Mouse (Mus musculus) urinary bladder, postnatal 10 days (tissue): ENCODE data around the gene Grip1.

Source experiments
- DNase-seq: peaks from one replicate; pipeline ENCODE4 v3.0.0; 2022; ENCODE audit warnings: low spot score

Grip1 gene

DNA sequence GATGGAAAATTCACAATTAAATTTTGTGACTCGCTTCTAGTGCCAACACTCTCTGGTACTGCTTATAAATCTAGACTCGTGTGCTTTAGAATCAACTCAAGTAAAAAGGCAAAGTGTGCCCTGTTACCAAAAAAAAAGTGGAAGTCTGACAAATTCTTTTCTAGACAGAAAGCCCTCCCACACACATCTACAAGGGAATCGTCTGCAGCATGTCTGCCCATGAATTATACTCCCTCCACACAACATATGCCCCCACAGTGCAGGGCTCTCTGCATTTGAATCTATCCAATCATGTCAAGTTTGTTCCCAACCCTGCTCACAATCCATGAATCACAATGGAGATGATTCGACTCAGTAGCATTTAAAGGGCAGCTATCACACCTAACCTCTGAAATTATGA, 380.5 kb downstream of the Grip1 start:
- DNase-seq, result no peak

DNA sequence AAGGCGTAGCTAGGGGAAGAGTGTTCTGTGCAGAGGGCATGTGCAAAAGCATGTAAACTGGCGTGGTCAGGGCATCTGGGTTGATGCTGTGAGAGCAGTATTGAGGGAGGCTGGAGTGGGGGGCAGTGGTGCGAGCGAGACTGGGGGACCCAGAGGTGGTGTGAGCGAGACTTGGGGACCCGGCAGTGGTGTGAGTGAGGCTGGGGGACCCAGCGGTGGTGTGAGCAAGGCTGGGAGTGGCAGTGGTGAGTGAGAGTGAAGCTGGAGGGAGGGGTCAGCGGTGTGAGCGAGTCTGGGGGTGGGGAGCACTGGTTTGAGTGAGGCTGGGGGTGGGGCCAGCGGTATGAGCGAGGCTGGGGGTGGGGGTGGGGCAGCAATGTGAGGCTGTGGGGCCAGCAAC, 386.0 kb downstream of the Grip1 start:
- DNase-seq, result no peak

DNA sequence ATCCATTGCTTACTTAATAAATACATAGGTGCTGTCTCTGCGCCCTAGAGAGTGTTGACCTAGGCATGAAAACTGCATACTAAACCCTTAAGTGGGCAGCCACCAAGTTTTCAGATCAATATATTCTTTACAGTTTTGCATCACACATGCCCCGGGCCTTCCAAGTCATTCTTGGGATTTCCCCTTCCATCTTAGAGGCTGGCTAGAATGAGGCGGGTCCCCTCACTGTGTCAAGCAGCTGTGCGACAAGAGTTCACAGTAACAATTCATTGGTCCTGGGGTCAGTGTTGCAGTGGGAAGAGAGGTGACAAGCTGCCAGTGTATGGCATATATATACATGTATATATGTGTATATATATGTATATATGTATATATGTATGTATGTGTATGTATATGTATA, 388.4 kb downstream of the Grip1 start:
- no peak for DNase-seq

DNA sequence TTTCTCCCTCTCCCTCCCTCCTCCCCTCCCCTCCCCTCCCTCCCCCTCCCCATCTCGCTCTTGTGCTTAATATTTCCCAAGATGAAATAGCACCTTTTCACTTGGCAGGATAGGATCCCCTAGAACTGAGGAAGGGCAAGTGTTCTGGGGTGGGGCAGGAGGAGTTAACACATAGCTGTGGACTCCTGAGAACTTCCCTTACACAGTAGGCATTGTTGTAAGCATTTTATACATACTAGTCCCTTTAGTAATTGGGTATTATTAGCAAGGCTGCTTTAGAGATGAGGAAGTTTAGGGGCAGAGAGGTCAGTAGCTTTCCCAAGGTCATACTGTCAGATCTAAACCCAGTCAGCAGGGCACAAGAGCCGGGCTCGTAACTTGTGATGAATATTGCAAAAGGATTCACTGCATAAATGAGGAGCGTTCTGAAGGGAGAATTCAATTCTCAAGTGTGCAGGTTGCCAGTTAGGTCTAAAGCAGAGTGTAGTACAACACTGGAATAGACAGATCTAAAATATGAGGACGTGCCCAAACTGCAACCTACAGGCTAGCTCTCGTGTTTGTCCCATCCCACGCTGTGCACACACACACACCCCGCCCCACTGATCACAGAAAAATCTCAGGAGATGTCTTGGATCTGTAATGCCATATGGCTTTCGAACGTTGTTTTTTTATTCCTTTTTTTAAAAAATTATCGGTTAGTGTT, 392.2 kb downstream of the Grip1 start:
- DNase-seq, result no peak

DNA sequence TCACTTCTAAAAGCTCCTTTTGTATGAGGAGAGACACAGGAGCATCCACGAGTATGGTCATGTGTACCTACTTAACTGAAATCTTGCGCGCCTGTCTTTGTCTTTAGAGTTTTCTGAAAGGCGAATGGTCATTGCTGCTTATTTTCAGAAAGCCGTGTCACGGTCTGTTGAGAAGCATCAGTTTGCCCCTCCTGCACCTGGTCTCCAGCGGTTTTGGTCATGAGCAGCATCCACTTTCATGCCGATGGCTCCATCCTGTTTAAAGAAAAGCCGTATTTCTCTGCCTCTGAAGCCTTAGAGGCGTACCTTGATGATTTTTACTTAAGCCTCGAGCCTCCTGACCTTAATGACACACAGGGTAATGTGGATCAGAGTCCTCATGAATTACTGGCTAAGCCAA, 398.0 kb downstream of the Grip1 start:
- DNase-seq, result no peak

DNA sequence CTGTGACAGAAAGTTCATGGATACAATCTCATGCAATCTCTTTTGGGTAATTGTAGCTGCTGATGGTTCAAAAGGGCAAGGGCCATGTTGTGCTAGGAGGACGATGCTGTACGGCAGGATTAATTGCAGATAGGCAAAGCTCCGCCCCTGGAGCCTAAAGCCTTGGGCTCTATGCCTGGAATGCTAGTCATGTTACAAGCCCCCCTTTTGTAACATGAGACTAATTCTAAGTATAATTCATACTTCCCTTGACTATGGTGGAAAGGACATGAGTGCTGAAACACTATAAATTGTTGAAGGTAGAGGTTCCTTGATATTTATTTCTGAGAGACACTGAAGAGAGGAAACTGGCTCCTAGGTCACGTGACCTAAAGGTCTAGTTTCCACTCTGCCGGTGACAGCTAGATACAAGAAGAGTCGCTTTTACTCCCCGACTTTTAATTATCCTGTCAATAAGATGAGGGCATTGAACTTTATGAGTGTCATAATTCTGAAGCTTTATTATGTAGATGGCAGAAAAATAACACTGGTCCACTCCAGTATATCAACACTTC, 399.0 kb downstream of the Grip1 start:
- DNase-seq, result no peak

DNA sequence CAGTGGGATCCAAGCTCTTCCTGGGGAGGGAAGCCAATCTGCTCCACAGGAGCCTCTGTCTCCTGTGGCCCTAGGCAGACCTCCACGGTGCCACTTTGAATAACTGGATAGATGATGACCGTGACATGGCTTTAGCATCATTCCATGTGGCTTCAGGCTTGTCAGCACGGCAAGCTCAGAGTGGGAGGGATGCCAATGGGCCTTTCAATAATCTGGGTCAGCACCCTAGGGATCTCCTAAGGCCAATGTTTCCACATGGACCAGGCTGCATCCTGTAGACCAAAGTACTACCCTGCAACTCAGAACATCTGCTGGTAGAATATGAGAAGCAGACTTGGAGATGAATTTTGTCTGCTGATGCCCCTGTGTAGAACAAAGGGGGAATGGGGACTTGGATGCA, 414.1 kb downstream of the Grip1 start:
- DNase-seq, result no peak

DNA sequence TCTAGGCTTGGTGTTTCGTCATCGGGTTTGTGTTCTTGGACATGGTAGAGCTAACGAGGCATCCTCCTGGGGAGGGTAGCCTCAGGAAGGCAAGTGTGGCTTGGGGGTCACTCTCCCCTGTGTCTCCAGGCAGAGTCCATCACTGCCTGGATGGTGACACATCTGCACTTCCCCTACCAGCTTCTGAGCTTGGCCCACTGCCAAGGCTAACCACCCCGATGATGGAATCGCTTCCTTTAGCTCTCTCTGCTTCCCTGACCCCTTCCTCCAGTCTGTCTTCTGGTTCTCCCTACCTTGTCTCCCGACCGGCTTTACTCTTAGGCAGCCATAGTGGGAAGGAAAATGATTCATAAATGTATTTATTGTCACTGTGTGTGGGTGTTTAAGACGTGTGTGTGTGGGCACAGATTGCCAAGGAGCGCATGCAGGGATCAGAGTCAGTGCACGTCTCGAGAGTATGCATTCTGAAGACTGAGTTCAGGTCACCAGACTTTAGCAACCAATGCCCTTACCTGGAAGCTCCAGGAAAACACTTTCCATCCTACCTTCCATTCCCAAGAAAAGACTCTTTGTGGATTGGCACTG, 415.5 kb downstream of the Grip1 start:
- DNase-seq, result no peak

DNA sequence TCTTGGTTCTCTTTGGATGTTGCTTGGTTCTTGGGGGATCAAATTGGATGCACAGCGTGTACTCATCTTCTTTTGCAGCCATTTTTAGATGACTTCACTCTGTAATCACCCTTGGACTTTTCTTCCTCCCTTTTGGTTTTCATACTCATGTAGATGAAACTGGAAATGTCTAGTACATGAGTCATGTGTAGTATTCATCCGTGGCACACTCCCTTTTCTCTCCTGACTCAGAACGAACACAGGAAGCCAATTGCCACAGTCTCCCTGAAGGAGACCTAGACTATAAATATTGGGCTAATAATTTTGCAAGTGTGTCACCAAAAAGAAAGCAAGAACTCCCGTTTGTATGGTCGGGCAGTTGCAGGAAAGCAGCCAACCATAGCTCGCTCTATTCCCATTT, 423.1 kb downstream of the Grip1 start:
- DNase-seq, result no peak

DNA sequence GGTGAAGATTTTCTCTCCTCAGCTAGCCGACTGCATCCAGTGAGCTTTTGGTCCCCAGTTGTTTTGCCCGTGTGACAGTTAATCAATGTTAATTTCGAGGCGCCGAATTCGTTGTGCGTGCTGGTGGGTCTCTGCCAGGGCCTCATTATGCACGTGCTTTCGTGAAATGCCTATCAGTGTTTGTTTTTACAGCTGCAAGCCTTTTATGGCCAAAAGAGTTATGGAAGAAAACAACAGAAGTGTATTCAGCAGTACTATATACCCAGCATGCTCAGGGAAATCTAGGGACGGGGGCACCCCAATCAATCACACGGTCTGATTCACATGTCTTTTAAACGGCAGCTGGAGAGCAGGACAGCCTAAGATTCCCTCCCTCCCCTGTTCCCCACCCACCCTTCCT, 424.7 kb downstream of the Grip1 start:
- DNase-seq, result no peak

DNA sequence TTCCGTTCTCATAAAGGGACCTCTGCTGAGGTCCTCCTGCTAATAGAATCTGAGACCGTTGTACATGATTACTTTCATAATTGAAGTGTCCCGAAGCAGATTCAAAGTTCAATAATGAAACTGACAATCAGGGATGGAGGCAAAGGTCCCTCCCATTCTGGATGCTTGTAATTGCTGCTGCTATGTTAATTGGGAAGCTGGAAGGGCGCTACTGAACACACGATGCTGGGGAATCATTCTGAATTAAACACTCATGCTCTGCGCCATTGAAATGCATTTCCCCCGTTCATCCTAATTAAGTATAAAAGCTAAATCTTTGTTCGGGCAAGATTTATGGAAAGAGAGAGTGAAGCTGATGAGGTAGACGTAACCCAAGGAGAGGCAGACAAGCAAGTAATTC, 431.0 kb downstream of the Grip1 start:
- no peak for DNase-seq

DNA sequence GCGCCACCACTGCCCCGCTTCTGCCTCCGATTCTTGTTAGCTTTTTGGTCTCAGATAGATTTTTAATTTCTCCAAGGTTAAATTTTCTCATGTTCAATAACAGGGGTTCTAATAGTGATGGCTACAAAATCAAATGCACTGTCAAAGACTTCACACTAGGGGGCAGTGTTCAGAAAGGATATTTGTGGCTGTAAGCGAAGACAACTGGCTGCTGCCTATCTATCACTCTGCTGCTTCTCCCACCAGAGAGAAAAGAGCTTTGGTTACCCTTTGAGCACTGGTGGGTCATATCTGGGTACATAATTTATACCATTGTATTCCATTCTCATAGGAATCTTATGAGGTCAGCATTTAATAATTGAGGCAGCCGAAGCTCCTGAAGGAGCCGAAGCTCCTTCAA, 431.9 kb downstream of the Grip1 start:
- DNase-seq, result no peak

DNA sequence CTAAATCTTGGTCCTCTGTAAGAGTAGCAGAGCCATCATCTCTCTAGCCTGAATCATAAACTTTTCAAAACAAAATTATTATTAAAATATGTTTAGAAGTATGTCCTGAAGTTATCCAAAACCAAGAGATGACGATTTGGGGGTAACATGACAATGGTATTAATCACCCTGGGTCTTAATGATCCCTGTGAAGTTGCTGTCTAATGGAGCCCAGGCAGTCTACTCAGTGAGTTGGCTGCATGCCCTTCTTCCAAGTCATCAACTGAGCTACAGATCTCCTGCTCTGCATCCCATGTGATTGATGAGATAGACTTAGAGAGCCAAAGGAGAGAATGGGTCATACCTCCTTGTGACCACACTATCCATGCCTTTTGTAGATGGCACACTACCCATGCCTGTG, 433.1 kb downstream of the Grip1 start:
- no peak for DNase-seq

DNA sequence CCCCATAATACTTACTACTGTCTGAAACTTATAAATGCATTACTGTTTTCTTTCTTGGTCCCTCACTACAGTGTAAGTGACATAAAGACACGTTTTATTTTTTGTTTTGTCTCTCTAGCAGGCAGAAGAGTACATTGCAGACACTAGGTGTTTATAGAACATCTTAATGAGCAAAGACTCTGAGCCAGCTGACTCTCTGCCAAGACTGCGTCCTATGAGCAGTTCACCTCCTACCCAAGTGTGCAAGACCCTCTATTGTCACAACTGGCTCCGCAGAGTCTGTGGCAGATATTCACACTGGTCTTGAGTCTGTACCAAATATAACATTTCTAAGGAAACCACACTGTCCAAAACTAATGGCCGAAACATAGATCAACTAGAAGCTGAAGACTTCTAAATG, 449.1 kb downstream of the Grip1 start:
- DNase-seq, result no peak

DNA sequence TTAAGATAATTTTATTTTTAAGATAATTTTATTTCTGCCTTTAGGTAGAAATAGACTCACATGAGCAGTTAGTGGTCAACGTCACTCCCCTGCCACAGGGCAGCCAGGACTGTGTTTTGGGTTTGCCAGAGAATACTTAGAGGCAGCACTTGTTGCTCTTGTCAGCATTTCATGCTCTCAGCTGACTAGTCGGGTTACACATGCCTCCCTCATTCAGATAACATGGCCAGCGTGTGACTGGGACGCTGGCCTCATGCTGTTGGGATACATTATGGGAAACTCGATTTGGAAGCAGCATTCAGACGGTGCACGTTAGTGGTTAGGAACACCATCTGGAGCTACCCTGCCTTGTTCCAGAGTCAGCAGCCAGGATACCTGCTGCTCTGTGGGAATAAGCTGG, 453.2 kb downstream of the Grip1 start:
- no peak for DNase-seq

DNA sequence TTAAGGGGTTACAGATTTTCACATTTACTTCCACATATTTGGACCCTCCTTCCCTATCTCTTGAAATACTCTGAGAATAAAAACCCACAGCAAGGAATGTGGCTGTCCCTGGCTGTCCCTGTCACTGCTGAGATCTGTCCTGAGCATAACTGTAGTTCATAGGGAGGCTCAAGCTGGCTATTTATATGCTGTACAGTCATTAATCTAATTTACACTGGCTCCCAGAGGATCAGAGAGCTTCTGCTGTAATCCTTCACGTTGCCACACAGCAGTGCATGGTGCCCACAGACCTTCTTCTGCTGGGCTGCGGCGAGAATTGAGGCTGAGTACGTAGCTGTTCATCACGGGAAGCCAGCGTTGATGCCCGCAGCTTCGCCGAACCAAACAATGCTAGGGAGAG, 464.4 kb downstream of the Grip1 start:
- DNase-seq, result no peak

DNA sequence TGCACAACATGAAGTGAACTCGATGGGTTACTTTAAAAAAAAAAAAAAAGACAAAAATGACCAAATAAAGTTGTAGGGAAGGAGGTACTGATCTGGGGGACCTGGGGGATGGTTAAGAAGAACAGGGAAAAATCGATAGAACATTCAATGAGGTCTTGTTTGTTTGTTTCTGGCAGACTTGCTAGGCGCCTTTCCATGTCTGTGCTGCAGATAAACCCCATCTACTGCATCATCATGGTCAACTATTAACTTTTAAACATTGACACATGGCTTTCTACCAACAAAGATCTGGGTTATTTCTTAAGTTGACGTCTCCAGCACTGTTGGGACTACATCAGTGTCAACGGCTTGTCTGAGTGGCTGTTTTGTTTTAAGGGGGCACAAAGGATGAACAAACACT, 474.3 kb downstream of the Grip1 start:
- no peak for DNase-seq

DNA sequence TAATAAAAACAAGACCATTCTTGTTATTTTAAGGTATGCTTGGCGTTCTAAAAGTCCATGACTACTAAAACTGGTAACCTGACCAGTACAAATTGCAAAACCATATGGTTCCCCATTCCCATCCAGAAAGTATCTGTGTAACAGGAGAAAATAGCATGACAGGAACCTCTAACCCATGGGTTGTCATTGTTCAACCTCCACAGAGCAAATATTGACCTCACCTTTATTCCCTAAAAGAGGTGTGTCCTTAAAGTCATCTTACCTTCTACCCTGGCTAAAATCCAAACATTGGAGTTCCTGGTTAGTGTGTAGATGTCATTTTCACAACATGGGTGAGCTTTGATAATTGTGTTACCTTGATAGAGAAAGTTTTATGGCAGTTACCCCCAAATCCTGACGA, 475.3 kb downstream of the Grip1 start:
- no peak for DNase-seq

DNA sequence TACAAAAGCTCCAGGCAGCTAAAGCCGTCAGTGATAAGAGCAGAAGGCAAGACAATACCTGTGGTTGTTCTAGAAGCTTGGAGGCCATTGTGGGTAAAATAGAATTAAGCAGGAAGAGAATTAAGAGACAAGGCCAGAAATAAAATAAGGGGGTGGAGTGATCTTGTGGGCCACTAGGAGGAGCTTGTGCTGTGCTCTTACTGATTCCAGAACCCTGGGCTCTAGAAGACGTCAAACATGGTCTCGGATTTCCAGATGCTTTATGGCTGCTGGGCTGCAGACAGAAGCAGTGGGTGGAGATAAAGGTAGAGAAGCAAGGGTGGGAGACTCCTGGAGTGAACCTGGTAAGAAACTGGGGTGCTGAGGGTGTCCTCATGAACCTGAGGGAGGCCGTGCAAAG, 479.2 kb downstream of the Grip1 start:
- no peak for DNase-seq

DNA sequence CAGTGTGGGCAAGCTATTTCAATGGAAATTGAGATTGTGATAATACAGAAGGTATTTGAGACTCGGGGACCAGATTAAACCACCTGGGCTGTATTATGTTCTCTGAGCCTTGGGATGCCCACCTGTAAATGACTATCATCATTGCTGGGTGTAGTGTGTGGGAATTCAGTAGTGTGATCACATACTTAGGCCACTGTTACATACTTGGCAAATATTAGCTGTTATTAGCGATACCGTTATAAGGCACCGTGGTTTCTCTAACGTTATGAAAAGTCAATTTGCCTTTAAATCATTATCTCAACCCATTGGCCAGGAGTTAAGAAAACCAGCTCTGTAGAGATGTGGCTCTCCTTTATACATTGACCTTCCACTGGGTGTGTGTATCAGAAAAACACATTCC, 479.7 kb downstream of the Grip1 start:
- DNase-seq, result no peak

DNA sequence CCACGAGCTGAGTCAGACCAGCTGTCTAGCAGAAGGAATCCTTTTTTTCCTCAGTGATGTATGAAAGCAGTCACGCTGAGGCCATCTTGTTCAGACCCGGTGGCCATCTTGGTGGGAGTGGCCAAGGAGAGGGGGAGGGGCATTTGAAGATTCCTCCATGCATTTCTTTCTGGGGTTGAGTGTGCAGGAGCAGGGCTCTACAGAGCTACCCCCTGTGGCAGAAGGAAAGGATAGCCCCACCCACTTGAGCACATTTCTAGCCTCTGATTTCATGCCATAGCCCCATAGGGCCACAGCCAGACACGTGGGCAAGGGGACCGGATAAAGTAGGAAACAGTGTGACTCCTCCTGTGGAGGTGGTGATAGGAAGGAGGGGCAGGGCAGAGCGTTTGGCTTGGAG, 481.6 kb downstream of the Grip1 start:
- DNase-seq, result no peak

DNA sequence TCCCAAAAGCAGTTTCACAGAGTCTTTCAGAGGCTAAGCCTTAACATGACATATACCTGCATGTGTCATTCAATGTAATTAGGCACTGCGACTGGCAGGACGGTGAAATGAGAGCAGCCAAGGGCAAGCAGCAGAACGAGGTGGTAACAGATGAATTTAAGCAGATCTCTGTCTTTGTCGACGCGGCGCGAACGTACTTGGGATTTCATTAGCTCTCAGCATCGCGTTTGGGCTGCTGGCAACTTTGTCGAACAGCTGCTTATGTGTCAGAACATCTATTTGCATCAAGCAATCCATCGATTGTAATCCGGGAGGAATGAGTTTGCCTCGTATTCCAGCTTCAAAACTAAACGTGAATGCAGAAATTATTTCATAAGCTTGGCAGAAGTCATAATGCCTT, 483.9 kb downstream of the Grip1 start:
- DNase-seq, result no peak

DNA sequence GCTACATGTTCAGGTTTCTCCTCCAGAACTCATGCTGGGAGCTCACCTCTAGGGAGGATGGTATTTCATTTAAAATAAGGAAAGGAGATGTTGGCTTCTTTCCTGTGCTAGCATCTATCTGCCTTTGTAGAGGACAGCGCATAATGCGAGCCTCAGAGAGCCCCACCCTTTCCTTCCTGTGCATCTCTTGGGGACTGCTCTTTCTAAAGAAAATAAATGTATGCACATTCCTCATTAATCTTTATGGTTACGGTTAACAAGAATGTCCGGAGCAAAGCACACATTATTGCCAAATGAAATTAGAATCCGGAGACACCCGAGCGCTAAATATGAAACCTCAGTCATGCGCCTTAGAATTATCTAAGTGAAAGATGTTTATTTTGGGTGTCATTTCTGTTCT, 490.3 kb downstream of the Grip1 start:
- DNase-seq, result no peak

DNA sequence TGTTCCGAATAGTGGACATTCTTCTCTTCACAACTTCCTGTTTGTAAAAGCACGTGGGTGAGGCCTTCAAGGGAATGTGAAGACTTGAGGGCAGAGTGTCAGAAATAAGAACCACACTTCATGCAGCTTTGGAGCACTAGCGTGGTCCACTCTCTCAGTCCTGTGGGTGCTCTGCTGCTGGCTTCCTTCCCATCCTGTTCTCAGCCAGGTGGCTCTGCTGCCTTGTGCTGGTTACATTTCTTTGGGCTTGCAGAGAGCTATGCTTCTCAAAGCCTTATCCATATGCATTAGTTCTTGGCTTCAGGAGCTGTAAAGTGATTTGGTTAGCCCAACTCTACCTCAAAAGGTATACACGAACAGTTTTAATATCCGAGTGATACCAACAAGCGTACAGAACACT, 497.8 kb downstream of the Grip1 start:
- no peak for DNase-seq
